Mouse (Mus musculus): ENCODE data around the gene Myo9a. TPM values are rescaled to one million over a fixed set of nuclear protein-coding genes. Genes with fewer than 3 reads are reported as not detected.
A peak's percentile ranks its signal among the peaks of the same experiment; 100 is the strongest.

Gene Myo9a
- total RNA-seq (2014; fragmentation: Nextera tagmentation) (32.2 and 35.7 TPM in 2 replicates), total RNA-seq (2017) (25.7 and 27.4 TPM in 2 replicates), polyA plus RNA-seq (2012) (0.67 and 0.82 TPM in 2 replicates)

DNA sequence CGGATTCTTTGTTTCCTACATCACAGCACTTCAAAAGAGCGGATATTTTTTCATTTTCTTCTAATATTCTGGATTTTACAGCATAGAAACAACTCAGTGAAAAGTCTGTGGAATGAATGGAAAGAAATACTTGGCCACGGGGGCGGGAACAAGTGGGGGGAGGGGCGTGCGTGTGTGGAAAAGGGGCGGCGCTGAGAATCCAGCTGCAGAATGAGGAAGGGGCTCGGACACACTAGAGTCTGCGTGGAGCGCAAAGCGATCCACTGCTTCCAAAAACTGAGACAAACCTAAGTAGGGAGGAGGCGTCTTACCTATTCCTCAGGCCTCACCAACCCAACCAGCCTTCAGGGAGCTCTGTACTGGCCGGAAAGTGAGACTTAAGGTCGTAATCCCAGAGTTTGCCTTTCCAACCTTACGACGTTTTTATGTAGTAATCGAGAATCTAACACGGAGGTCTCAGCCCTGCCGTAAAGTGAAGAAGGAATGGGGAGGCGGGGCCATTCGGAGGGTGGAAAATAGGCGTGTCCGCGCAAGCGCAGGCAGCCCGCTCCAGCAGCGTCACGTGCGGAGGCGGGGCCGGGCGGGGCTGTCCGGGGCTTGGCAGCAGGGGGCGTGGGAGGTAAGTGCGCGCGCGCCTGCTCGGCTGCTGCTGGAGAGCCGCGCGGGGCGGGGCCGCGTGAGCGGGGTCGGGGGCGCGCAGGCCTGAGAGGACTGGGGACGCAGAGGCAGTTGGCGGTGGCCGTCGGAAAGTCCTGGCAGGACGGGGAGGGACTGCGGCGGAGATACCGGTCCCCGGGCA, at the start of gene Myo9a, which contains the start of gene Senp8:
Gene Myo9a, plus strand, starts transcription at position 630 of the 799 bp plus-strand sequence.
Gene Senp8, minus strand, starts transcription at position 444 of the 799 bp plus-strand sequence.
- peak; percentile 85 for DNase-seq (ENCODE audit: low spot score)
- peaks cover 35% of the 10 kb centered on the region for H3K4me1 ChIP-seq (ENCODE audit: insufficient read depth, low read depth, low read length)
- no peaks in the 10 kb centered on the region for H3K9me3 ChIP-seq (replicated peaks)
- no peak for TF ChIP-seq CTCF (IDR thresholded peaks at IDR 0.05; ENCODE audit: low read depth, low read length)
- TF ChIP-seq TAL1 (conservative IDR thresholded peaks at IDR 0.05; ENCODE audit: low read depth, low read length): no peak
- TF ChIP-seq GATA1 (IDR thresholded peaks at IDR 0.05; ENCODE audit: borderline replicate concordance, low read length): no peak
- no peak for TF ChIP-seq GATA2 (IDR thresholded peaks at IDR 0.05; ENCODE audit: borderline replicate concordance, low read depth, low read length)
- no peaks in the 10 kb centered on the region for H3K27me3 ChIP-seq (ENCODE audit: insufficient read depth, low read length)
- no peaks in the 10 kb centered on the region for H3K36me3 ChIP-seq (replicated peaks)
- peak within 1 kb of the TSS; percentile 89 for H3K4me3 ChIP-seq (ENCODE audit: low read depth, low read length)
- ATAC-seq (ENCODE audit: extremely low read depth, insufficient number of reproducible peaks, low FRiP score, poor library complexity, severe bottlenecking): peak; percentile 51

DNA sequence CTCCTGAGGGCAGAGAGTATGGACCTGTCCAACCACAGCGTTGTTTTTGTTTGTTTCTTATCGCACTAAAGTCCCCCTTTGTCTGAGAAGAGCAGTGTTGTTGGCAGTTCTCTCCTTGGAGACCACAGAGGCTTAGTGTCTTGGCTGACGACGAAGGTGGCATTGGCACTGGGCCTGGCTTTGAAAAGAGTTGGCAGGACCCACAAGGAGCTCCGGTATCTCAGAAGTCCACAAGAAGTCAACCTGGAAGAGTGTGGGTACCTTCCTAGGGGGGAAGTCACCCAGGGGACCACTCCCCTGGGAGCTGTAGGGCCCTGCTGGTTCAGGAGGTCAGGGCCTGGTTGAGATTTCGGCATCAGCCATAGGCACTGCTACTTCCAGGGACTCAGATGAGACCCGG, 49.6 kb upstream of the Myo9a start:
- ATAC-seq (ENCODE audit: extremely low read depth, insufficient number of reproducible peaks, low FRiP score, poor library complexity, severe bottlenecking): no peak

DNA sequence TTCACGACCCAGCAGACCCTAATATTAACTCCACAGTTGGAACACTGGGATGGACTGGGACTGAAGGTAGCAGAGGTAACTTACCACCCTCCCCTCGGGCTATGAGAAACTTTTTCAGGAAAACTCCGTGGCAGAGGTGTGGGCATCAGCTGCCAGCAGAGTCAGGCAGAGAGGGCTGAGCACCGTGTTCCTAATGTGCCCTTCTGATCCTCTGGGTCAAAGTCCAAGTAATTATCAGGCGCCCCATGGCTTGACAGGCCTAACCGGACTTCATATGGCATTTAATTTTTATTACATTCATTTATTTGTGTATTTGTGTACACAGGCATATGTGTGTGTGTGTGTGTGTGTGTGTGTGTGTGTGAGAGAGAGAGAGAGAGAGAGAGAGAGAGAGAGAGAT, 47.6 kb upstream of the Myo9a start:
- TF ChIP-seq GATA2 (IDR thresholded peaks at IDR 0.05; ENCODE audit: borderline replicate concordance, low read depth, low read length) (no peak), CTCF (IDR thresholded peaks at IDR 0.05; ENCODE audit: low read depth, low read length) (no peak), TAL1 (conservative IDR thresholded peaks at IDR 0.05; ENCODE audit: low read depth, low read length) (no peak), GATA1 (IDR thresholded peaks at IDR 0.05; ENCODE audit: borderline replicate concordance, low read length) (no peak), POLR2AphosphoS5 (IDR thresholded peaks at IDR 0.05; ENCODE audit: insufficient replicate concordance, low read depth, low read length) (no peak)
- Histone ChIP-seq H3K4me3 (ENCODE audit: low read depth, low read length) (no peak overlapping the region), H3K27me3 (ENCODE audit: insufficient read depth, low read length) (peaks cover 53% of the 10 kb centered on the region), H3K4me1 (ENCODE audit: insufficient read depth, low read depth, low read length) (peaks cover 7% of the 10 kb centered on the region; the same call in 1 of the 2 replicates), H3K36me3 (replicated peaks) (no peaks in the 10 kb centered on the region), H3K9me3 (replicated peaks) (no peaks in the 10 kb centered on the region)
- ATAC-seq (ENCODE audit: extremely low read depth, insufficient number of reproducible peaks, low FRiP score, poor library complexity, severe bottlenecking) (no peak), DNase-seq (ENCODE audit: low spot score) (no peak)

More for the DNA sequence above, 49.6 kb upstream of the Myo9a start:
- H3K36me3 ChIP-seq (replicated peaks): no peaks in the 10 kb centered on the region
- DNase-seq (ENCODE audit: low spot score): no peak
- TF ChIP-seq GATA2 (IDR thresholded peaks at IDR 0.05; ENCODE audit: borderline replicate concordance, low read depth, low read length) (no peak), GATA1 (IDR thresholded peaks at IDR 0.05; ENCODE audit: borderline replicate concordance, low read length) (no peak), CTCF (IDR thresholded peaks at IDR 0.05; ENCODE audit: low read depth, low read length) (no peak), POLR2AphosphoS5 (IDR thresholded peaks at IDR 0.05; ENCODE audit: insufficient replicate concordance, low read depth, low read length) (no peak), TAL1 (conservative IDR thresholded peaks at IDR 0.05; ENCODE audit: low read depth, low read length) (no peak)
- H3K4me1 ChIP-seq (ENCODE audit: insufficient read depth, low read depth, low read length): no peaks in the 10 kb centered on the region
- H3K4me3 ChIP-seq (ENCODE audit: low read depth, low read length): no peak overlapping the region
- no peaks in the 10 kb centered on the region for H3K9me3 ChIP-seq (replicated peaks)
- H3K27me3 ChIP-seq (ENCODE audit: insufficient read depth, low read length): peaks cover 61% of the 10 kb centered on the region

DNA sequence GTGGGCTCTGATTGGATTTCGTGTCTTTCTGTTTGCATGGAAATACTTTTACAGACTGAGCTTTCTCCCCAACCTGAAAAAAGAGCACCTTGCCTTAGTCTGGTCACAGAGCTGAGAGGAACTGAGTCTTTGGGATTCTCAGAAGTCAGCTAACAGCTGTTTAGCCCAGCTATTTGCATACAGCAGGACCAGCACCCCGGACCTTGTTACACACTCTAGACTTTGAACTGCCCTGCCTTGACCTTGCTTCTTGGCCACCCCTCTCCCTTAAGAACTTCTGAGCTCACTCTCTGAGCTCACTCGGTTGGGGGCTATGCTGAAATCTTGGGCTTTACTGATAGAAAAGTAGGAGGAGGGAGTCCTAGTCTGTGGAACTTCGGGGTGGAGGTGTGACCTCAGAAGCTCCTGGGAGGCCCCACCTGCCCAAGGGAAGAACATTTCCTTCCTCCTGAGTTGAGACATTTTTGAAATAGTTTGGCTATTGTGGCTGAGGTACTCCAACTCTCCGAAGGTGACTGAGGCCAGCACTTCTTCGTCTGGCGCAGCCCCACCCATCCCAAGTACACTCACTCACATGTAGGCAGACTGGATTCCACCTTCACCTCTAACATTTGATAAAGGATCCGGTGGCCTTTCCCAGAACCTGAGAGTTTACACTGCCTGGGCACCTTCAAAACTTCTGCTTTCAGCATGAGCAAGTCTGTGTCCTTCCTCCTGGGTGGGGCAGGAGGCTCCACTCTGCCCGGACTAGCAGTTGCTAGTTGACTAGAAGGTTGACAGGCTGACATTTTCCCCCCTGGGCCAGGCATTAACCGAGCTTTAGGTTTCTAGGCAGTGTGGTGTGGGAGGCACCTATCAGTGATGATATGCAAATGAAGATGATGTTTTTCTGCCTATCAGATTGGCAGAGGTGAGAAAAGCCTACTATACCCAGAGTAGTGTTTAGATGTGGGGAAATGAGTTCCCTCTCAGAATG, 43.6 kb upstream of the Myo9a start:
- TF ChIP-seq CTCF (IDR thresholded peaks at IDR 0.05; ENCODE audit: low read depth, low read length): no peak
- Histone ChIP-seq H3K27me3 (ENCODE audit: insufficient read depth, low read length) (peaks cover 47% of the 10 kb centered on the region), H3K4me3 (ENCODE audit: low read depth, low read length) (no peak overlapping the region), H3K9me3 (replicated peaks) (no peaks in the 10 kb centered on the region), H3K36me3 (replicated peaks) (no peaks in the 10 kb centered on the region), H3K4me1 (ENCODE audit: insufficient read depth, low read depth, low read length) (peaks cover 7% of the 10 kb centered on the region; the same call in 1 of the 2 replicates)
- ATAC-seq (ENCODE audit: extremely low read depth, insufficient number of reproducible peaks, low FRiP score, poor library complexity, severe bottlenecking): no peak
- no peak for DNase-seq (ENCODE audit: low spot score)

DNA sequence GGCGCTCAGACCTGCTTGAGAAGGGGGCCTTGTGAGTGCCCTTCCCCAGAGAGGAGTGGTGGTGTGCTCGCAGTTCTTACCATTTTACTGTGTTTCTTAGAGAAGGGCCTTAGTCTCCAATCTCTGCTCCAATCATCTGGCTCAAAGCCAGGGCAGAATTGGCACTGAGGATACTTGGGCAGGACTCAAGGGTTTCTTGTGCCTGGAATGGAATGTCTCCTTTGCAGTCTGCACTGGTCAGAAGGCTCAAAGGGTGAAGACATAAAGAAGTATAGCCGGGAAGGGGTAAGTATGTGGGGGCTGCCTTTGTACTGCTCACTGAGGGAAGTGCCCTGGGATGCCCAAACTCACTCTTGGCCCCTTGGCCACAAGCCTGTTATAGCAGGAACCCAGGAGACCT, 41.5 kb upstream of the Myo9a start:
- Histone ChIP-seq H3K27me3 (ENCODE audit: insufficient read depth, low read length) (peaks cover 44% of the 10 kb centered on the region), H3K36me3 (replicated peaks) (no peaks in the 10 kb centered on the region), H3K9me3 (replicated peaks) (no peaks in the 10 kb centered on the region), H3K4me3 (ENCODE audit: low read depth, low read length) (no peak overlapping the region), H3K4me1 (ENCODE audit: insufficient read depth, low read depth, low read length) (peaks cover 7% of the 10 kb centered on the region; the same call in 1 of the 2 replicates)
- ATAC-seq (ENCODE audit: extremely low read depth, insufficient number of reproducible peaks, low FRiP score, poor library complexity, severe bottlenecking) (no peak), DNase-seq (ENCODE audit: low spot score) (no peak)
- TF ChIP-seq POLR2AphosphoS5 (IDR thresholded peaks at IDR 0.05; ENCODE audit: insufficient replicate concordance, low read depth, low read length): no peak

DNA sequence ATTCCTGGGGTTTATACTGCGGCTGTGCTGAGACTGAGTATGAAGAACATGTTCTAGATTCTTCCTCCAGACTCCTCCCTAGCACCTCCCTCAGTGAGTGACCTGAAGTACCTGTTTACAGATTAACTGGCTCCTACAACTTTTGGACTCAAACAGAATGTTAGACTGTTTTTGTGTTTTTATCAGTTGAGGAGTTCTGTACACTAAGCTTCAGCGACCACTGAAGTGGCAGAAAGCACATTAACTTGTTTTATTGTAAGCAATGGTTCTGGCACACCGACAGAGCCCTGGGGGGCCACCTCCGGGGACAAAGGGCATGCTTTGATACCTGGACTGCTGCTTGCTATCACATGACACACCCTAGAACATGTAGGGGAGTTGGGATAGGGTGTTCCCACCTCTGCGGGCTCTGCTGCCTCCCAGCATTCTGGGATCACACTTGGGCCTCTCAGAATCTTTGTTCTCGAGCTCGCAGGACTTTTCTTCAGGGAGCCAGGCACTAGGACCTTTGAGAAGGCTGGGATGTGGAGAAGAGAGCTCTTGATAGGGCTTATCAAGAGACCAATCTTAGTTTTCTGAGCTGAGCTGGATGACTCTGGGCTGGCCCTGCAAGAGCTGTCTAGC, 34.3 kb upstream of the Myo9a start:
- no peak for ATAC-seq (ENCODE audit: extremely low read depth, insufficient number of reproducible peaks, low FRiP score, poor library complexity, severe bottlenecking)
- no peak for DNase-seq (ENCODE audit: low spot score)
- peaks cover 31% of the 10 kb centered on the region for H3K27me3 ChIP-seq (ENCODE audit: insufficient read depth, low read length)
- TF ChIP-seq CTCF (IDR thresholded peaks at IDR 0.05; ENCODE audit: low read depth, low read length) (no peak), POLR2AphosphoS5 (IDR thresholded peaks at IDR 0.05; ENCODE audit: insufficient replicate concordance, low read depth, low read length) (no peak), TAL1 (conservative IDR thresholded peaks at IDR 0.05; ENCODE audit: low read depth, low read length) (no peak), GATA1 (IDR thresholded peaks at IDR 0.05; ENCODE audit: borderline replicate concordance, low read length) (no peak), GATA2 (IDR thresholded peaks at IDR 0.05; ENCODE audit: borderline replicate concordance, low read depth, low read length) (no peak)
- no peaks in the 10 kb centered on the region for H3K9me3 ChIP-seq (replicated peaks)
- no peak overlapping the region for H3K4me3 ChIP-seq (ENCODE audit: low read depth, low read length)
- H3K4me1 ChIP-seq (ENCODE audit: insufficient read depth, low read depth, low read length): no peaks in the 10 kb centered on the region
- H3K36me3 ChIP-seq (replicated peaks): no peaks in the 10 kb centered on the region
